Comparison of ENCODE assay signal across 23 mouse cellular contexts in the genomic region with DNA sequence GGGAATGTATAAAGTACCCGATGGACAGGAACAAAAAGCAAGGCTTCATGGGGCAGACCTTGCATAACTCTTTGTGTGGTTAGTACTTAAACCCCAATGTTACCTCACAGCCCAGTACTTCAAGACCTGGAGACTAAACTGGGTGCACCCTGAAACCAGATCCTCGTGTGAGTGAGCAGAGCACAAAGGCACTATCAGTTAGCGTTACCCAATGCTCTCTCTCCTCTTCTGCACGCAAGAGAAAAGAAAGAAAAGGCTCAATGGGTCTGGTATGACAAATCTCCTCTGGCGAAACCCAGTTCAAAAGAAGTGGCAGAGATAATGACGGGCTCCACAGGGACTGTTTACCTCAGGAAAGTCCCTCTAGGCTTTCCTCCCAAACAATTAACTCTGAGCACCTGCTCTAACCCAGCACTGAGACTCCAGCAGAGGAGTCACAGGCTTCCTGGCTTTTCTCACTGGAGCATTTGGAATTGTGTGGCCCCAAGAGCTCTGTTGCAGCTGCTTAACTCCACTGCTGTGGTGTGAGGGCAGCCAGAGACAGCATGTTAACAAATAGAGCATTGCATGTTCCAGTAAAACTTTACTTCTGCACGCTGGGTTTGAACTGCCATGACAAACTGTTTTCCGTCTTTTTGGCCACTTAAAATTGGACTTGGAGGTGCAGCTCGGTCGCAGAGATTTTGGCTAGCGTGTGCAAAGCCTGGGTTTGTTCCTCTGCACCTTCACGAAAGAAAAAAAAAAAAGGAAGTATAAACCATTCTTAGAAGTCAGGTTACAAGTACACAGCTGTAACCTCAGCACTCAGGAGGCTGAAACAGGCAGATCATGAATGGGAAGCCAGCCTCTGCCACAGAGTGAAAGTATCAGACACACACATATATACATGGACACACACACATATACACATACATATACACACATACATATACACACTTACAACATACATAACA. TPM values are rescaled to one million over a fixed set of nuclear protein-coding genes. Genes with fewer than 3 reads are reported as not detected.
DNase-seq lines count a peak whose midpoint lies in the region; ATAC-seq and TF ChIP-seq lines count a peak whose summit lies in the region.
"Had no signal": no experiment of that assay in that cellular context is flagged by ENCODE, and none has a peak within 500 bp of the region (broad histone marks: within the 10 kb centered on the region; RNA-seq: fewer than 3 reads in every experiment).

No protein-coding gene starts in this region.

- TF ChIP-seq EP300 in ES-Bruce4 (IDR thresholded peaks at IDR 0.05; ENCODE audit: insufficient read depth, low read depth, low read length): peak; percentile 42

- TF ChIP-seq CTCF in ES-Bruce4 (IDR thresholded peaks at IDR 0.05; ENCODE audit: low read depth, low read length): no peak

- H3K36me3 ChIP-seq in hindbrain, embryonic 10.5 days: no peaks in the 10 kb centered on the region
- no peaks in the 10 kb centered on the region for H3K36me3 ChIP-seq in hindbrain, embryonic 13.5 days
- no peaks in the 10 kb centered on the region for H3K36me3 ChIP-seq in ES-Bruce4 (ENCODE audit: control insufficient read depth, insufficient read depth, low read length, poor library complexity, severe bottlenecking)
- H3K36me3 ChIP-seq in embryonic facial prominence, embryonic 10.5 days (replicated peaks): no peaks in the 10 kb centered on the region; the same call in 1 of the 2 replicates
- H3K36me3 ChIP-seq in kidney, embryonic 16.5 days (ENCODE audit: insufficient read depth, low read length): no peaks in the 10 kb centered on the region
- H3K36me3 ChIP-seq: lung, embryonic 15.5 days; neural tube, embryonic 15.5 days had no signal

- H3K27ac ChIP-seq in hindbrain, embryonic 10.5 days: 0 out of 2 replicates have a peak overlapping the region, but pooled peaks have one; percentile 64
- H3K27ac ChIP-seq in hindbrain, embryonic 13.5 days: no peak overlapping the region
- H3K27ac ChIP-seq in ES-Bruce4 (ENCODE audit: insufficient read depth, low read length): peak overlapping the region; percentile 79
- peak overlapping the region; percentile 51; the same call in 1 of the 2 replicates for H3K27ac ChIP-seq in embryonic facial prominence, embryonic 10.5 days (replicated peaks)
- H3K27ac ChIP-seq in kidney, embryonic 16.5 days (ENCODE audit: low read length): no peak overlapping the region
- H3K27ac ChIP-seq: limb, embryonic 10.5 days; lung, embryonic 15.5 days; neural tube, embryonic 15.5 days had no signal

- no peak for TF ChIP-seq POLR2A in ES-Bruce4 (IDR thresholded peaks at IDR 0.05; ENCODE audit: insufficient read depth, low read length)

- DNase-seq in hindbrain, embryonic 10.5 days (ENCODE audit: low spot score): no peak
- DNase-seq in embryonic facial prominence, embryonic 10.5 days (ENCODE audit: low spot score): no peak
- DNase-seq in spleen, postnatal 14 days (ENCODE audit: low spot score in 2 of 2): no peak
- DNase-seq: cerebellum, adult 9-11 months; embryo, embryonic 11 days; gastrocnemius, postnatal 36 days; heart, postnatal 14 days; kidney, adult 18-20 months; kidney, postnatal 14 days; thymus, adult 18-20 months had no signal

- no peaks in the 10 kb centered on the region for H3K27me3 ChIP-seq in hindbrain, embryonic 10.5 days (ENCODE audit: insufficient read depth, poor library complexity, severe bottlenecking)
- no peaks in the 10 kb centered on the region for H3K27me3 ChIP-seq in hindbrain, embryonic 13.5 days
- H3K27me3 ChIP-seq in ES-Bruce4 (ENCODE audit: control insufficient read depth, insufficient read depth, low read length, poor library complexity, severe bottlenecking): no peaks in the 10 kb centered on the region
- no peaks in the 10 kb centered on the region for H3K27me3 ChIP-seq in embryonic facial prominence, embryonic 10.5 days (replicated peaks; ENCODE audit: low read depth, poor library complexity, severe bottlenecking)
- H3K27me3 ChIP-seq in kidney, embryonic 16.5 days (ENCODE audit: insufficient read depth, low read length): peaks cover 4% of the 10 kb centered on the region; the same call in 1 of the 2 replicates
- H3K27me3 ChIP-seq: lung, embryonic 15.5 days; neural tube, embryonic 15.5 days had no signal

- H3K9me3 ChIP-seq in hindbrain, embryonic 10.5 days: no peaks in the 10 kb centered on the region
- no peaks in the 10 kb centered on the region for H3K9me3 ChIP-seq in hindbrain, embryonic 13.5 days
- H3K9me3 ChIP-seq in ES-Bruce4 (replicated peaks; ENCODE audit: control insufficient read depth, insufficient read depth, low read length, poor library complexity, severe bottlenecking): no peaks in the 10 kb centered on the region
- H3K9me3 ChIP-seq in embryonic facial prominence, embryonic 10.5 days: no peaks in the 10 kb centered on the region
- no peaks in the 10 kb centered on the region for H3K9me3 ChIP-seq in kidney, embryonic 16.5 days (ENCODE audit: low read length)
- H3K9me3 ChIP-seq: limb, embryonic 10.5 days; lung, embryonic 15.5 days; neural tube, embryonic 15.5 days had no signal

- peaks cover 33% of the 10 kb centered on the region for H3K4me1 ChIP-seq in hindbrain, embryonic 10.5 days (replicated peaks)
- peaks cover 20% of the 10 kb centered on the region for H3K4me1 ChIP-seq in hindbrain, embryonic 13.5 days (replicated peaks)
- H3K4me1 ChIP-seq in ES-Bruce4 (ENCODE audit: control insufficient read depth, insufficient read depth, low read length): peaks cover 7% of the 10 kb centered on the region
- peaks cover 40% of the 10 kb centered on the region for H3K4me1 ChIP-seq in embryonic facial prominence, embryonic 10.5 days
- 0 out of 2 replicates have a peak, but pooled peaks cover 1% of the 10 kb centered on the region for H3K4me1 ChIP-seq in kidney, embryonic 16.5 days (ENCODE audit: insufficient read depth, low read length)

- H3K4me3 ChIP-seq in hindbrain, embryonic 10.5 days: no peak overlapping the region
- no peak overlapping the region for H3K4me3 ChIP-seq in hindbrain, embryonic 13.5 days
- no peak overlapping the region for H3K4me3 ChIP-seq in ES-Bruce4 (ENCODE audit: low read depth, low read length)
- H3K4me3 ChIP-seq in embryonic facial prominence, embryonic 10.5 days: no peak overlapping the region
- H3K4me3 ChIP-seq in kidney, embryonic 16.5 days (ENCODE audit: low read length): no peak overlapping the region
- H3K4me3 ChIP-seq: erythroblast, embryonic 14.5 days; limb, embryonic 10.5 days; lung, embryonic 15.5 days; myocyte; neural tube, embryonic 15.5 days had no signal

- 53% methylated on average over 12 of the region's 12 CpGs for WGBS in hindbrain, embryonic 10.5 days
- 50% methylated on average over 12 of the region's 12 CpGs for WGBS in hindbrain, embryonic 13.5 days
- WGBS in embryonic facial prominence, embryonic 10.5 days: 52% methylated on average over 12 of the region's 12 CpGs
- WGBS in kidney, embryonic 16.5 days: 71% methylated on average over 12 of the region's 12 CpGs

- H3K9ac ChIP-seq in hindbrain, embryonic 13.5 days: no peak overlapping the region
- no peak overlapping the region for H3K9ac ChIP-seq in ES-Bruce4 (ENCODE audit: low read depth, poor library complexity, severe bottlenecking)
- H3K9ac ChIP-seq in kidney, embryonic 16.5 days (replicated peaks; ENCODE audit: low read length): no peak overlapping the region
- H3K9ac ChIP-seq: lung, embryonic 15.5 days; neural tube, embryonic 15.5 days had no signal

- H3K4me2 ChIP-seq in hindbrain, embryonic 13.5 days: no peak overlapping the region
- H3K4me2 ChIP-seq in kidney, embryonic 16.5 days (replicated peaks; ENCODE audit: low read depth, low read length): no peak overlapping the region
- H3K4me2 ChIP-seq: heart, embryonic 11.5 days; liver, embryonic 11.5 days; lung, embryonic 15.5 days; midbrain, embryonic 11.5 days; neural tube, embryonic 15.5 days had no signal

- ATAC-seq in hindbrain, embryonic 13.5 days (ENCODE audit: low FRiP score): no peak
- peak; percentile 72 for ATAC-seq in megakaryocyte, adult 5-6 weeks (ENCODE audit: poor library complexity, severe bottlenecking)
- ATAC-seq in kidney, embryonic 16.5 days (ENCODE audit: low FRiP score, low TSS enrichment): no peak
- ATAC-seq: hindbrain, embryonic 16.5 days had no signal

RNA-seq across cellular contexts. Expression of a gene that starts 21.4 kb away (rescaled TPM):
- polyA plus RNA-seq in hindbrain, embryonic 10.5 days (2016; fragmentation: Nextera tagmentation; extraction: Ambion mirVana): 10.9 and 13.3 TPM in 2 replicates
- polyA plus RNA-seq in hindbrain, embryonic 13.5 days (2015; fragmentation: Nextera tagmentation; extraction: Ambion mirVana): 10.3 and 11.7 TPM in 2 replicates
- polyA plus RNA-seq in ES-Bruce4 (2011; ENCODE audit: insufficient read depth, insufficient read length, low read depth, missing spikeins): 18.4 and 21.9 TPM in 2 replicates
- 12.3 and 13.5 TPM in 2 replicates for polyA plus RNA-seq in embryonic facial prominence, embryonic 10.5 days (2016; fragmentation: Nextera tagmentation; extraction: Ambion mirVana)
- 20.3 and 20.5 TPM in 2 replicates for total RNA-seq in megakaryocyte, adult 5-6 weeks (2015)
- 3.6 and 7.3 TPM in 2 replicates for total RNA-seq in megakaryocyte, adult 5-6 weeks (2017)
- polyA plus RNA-seq in kidney, embryonic 16.5 days (2015; fragmentation: Nextera tagmentation; extraction: Ambion mirVana): 9.2 and 10.4 TPM in 2 replicates

Comparison
In these comparisons a context has a peak if more than half of its experiments do, and no peak if none do; other contexts are left out.
1. H3K27ac ChIP-seq: peak in hindbrain, embryonic 10.5 days (single experiment), ES-Bruce4 (single experiment) and embryonic facial prominence, embryonic 10.5 days (single experiment); none in hindbrain, embryonic 13.5 days (single experiment) and kidney, embryonic 16.5 days (single experiment).